Mouse (Mus musculus): Measurements from ENCODE around the gene Mast4. TPM values are rescaled to one million over a fixed set of nuclear protein-coding genes. Genes with fewer than 3 reads are reported as not detected.

The Mast4 gene
- total and polyA plus RNA-seq, 3 experiments: 2.7 to 7.0 TPM; not detected in 1

DNA sequence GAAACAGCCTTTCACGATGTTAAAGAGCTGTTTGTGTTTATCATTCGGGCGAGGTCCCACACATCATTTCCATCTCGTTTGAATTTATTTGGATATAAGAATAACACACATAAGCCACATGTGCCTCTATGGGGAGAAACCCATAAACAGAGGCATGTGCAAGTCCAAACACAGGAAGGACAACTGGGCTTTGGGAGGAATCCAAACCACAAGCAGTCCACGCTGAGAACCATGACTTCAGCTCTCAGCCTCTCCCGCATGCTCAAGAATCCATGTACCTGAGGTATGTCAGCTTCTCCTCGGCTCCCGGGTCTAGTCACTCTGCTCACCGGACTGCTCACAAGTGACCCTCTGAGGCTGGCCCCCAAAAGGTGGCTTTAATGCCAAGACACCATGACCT lies 30.5 kb downstream of the Mast4 start (continued):
- TF ChIP-seq MYC (IDR thresholded peaks at IDR 0.05; ENCODE audit: low read depth, low read length): no peak

DNA sequence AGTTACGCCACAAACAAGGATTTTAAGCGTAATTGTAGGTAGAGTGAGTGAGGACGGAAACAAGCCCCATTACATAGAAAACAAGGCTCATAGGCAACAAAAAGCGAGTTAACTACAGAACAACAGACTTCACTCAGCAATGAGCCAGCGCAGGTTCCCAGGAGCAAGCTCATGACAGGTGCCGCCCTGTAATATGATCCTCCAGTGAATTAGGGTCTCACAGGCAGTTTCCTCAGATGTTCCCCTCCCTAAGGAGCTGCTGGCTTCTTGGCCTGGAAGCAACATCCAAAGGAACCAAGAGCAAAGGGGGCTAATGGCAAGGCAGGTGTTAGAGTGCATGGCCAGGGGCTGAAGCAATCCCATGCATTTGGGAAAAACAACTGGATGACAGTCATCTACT lies 31.8 kb downstream of the Mast4 start:
- no peaks in the 10 kb centered on the region for H3K9me3 ChIP-seq (replicated peaks; ENCODE audit: insufficient read depth, low read length)
- no peak for DNase-seq (ENCODE audit: low read depth, low spot score)
- no peaks in the 10 kb centered on the region for H3K36me3 ChIP-seq (ENCODE audit: control insufficient read depth in 1 of 2, insufficient read depth in 2 of 2, low read length in 2 of 2)
- H3K27ac ChIP-seq (ENCODE audit: control insufficient read depth, low read depth, low read length): no peak overlapping the region
- H3K9ac ChIP-seq (ENCODE audit: control insufficient read depth, low read depth, low read length, poor library complexity, severe bottlenecking): no peak overlapping the region
- no peak overlapping the region for H3K4me3 ChIP-seq (ENCODE audit: control insufficient read depth in 1 of 2, insufficient read depth in 1 of 2, low read depth in 2 of 2, low read length in 2 of 2)
- no peaks in the 10 kb centered on the region for H3K79me2 ChIP-seq (ENCODE audit: control insufficient read depth, insufficient read depth, low read length, poor library complexity)
- TF ChIP-seq TCF12 (IDR thresholded peaks at IDR 0.05; ENCODE audit: low read depth, low read length) (no peak), MAFK (IDR thresholded peaks at IDR 0.05; ENCODE audit: borderline replicate concordance, low read depth, low read length) (no peak), ETS1 (IDR thresholded peaks at IDR 0.05; ENCODE audit: low read depth, low read length) (no peak), TAL1 (IDR thresholded peaks at IDR 0.05; ENCODE audit: low read length) (no peak), ELF1 (IDR thresholded peaks at IDR 0.05; ENCODE audit: low read depth, low read length) (no peak), POLR2AphosphoS5 (IDR thresholded peaks at IDR 0.05; ENCODE audit: borderline replicate concordance, low read depth, low read length) (no peak), ZC3H11A (IDR thresholded peaks at IDR 0.05; ENCODE audit: low read depth, low read length) (no peak), MYB (IDR thresholded peaks at IDR 0.05; ENCODE audit: low read depth, low read length) (no peak)
- H3K4me1 ChIP-seq (ENCODE audit: control insufficient read depth in 1 of 2, insufficient read depth in 2 of 2, low read length in 2 of 2): no peaks in the 10 kb centered on the region
- H3K27me3 ChIP-seq (ENCODE audit: control insufficient read depth in 1 of 2, insufficient read depth in 2 of 2, low read length in 2 of 2): no peaks in the 10 kb centered on the region

DNA sequence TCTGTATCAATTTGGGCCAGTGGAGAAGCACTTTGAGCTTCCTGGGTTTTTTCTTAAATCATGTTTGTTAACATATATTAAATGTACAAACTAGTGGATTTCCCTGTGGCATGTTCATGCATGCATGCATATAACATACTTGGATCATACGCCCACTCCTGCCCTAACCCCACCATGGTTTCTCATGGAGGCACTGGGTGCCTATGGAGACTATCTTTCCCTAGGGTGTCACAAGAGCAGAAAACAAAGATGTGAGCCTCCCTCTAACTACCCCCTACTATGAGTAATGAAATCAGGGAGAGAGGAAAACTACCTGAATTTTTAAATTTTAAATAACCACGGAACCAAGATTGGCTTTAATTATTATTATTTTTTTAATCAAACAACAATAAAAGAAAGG lies 32.2 kb downstream of the Mast4 start:
- Histone ChIP-seq H3K4me3 (ENCODE audit: control insufficient read depth in 1 of 2, insufficient read depth in 1 of 2, low read depth in 2 of 2, low read length in 2 of 2) (no peak overlapping the region), H3K79me2 (ENCODE audit: control insufficient read depth, insufficient read depth, low read length, poor library complexity) (no peaks in the 10 kb centered on the region), H3K27ac (ENCODE audit: control insufficient read depth, low read depth, low read length) (no peak overlapping the region), H3K9me3 (replicated peaks; ENCODE audit: insufficient read depth, low read length) (no peaks in the 10 kb centered on the region), H3K36me3 (ENCODE audit: control insufficient read depth in 1 of 2, insufficient read depth in 2 of 2, low read length in 2 of 2) (no peaks in the 10 kb centered on the region), H3K9ac (ENCODE audit: control insufficient read depth, low read depth, low read length, poor library complexity, severe bottlenecking) (no peak overlapping the region), H3K27me3 (ENCODE audit: control insufficient read depth in 1 of 2, insufficient read depth in 2 of 2, low read length in 2 of 2) (no peaks in the 10 kb centered on the region), H3K4me1 (ENCODE audit: control insufficient read depth in 1 of 2, insufficient read depth in 2 of 2, low read length in 2 of 2) (no peaks in the 10 kb centered on the region)
- TF ChIP-seq RCOR1 (IDR thresholded peaks at IDR 0.05; ENCODE audit: low read depth, low read length): no peak
- TF ChIP-seq MAFK (IDR thresholded peaks at IDR 0.05; ENCODE audit: borderline replicate concordance, low read depth, low read length): no peak
- TF ChIP-seq USF1 (IDR thresholded peaks at IDR 0.05; ENCODE audit: low read depth, low read length): no peak
- no peak for TF ChIP-seq GABPA (IDR thresholded peaks at IDR 0.05; ENCODE audit: low read depth, low read length)
- DNase-seq (ENCODE audit: low read depth, low spot score): no peak

DNA sequence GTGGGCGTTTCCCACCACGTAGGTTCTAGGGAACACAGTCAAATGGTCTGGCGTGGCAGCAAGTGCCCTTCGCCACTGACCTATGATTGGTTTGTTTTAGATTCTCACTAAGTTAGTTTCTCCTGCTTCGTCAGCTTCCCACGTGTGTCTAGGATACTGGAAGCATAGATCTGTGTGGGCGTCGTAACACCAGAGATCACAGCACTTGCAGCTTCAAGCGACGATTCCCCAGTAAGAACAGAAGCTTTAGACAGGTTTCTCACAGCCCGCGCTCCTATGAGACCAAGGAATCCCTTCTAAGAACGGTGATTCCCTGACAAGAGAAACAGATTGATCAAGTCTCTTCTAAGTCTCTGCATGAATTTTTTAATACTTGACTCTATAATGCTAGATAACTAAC lies 39.9 kb downstream of the Mast4 start:
- DNase-seq (ENCODE audit: low read depth, low spot score): no peak
- H3K36me3 ChIP-seq (ENCODE audit: control insufficient read depth in 1 of 2, insufficient read depth in 2 of 2, low read length in 2 of 2): no peaks in the 10 kb centered on the region
- no peak overlapping the region for H3K4me3 ChIP-seq (ENCODE audit: control insufficient read depth in 1 of 2, insufficient read depth in 1 of 2, low read depth in 2 of 2, low read length in 2 of 2)
- H3K9me3 ChIP-seq (replicated peaks; ENCODE audit: insufficient read depth, low read length): no peaks in the 10 kb centered on the region
- H3K27me3 ChIP-seq (ENCODE audit: control insufficient read depth in 1 of 2, insufficient read depth in 2 of 2, low read length in 2 of 2): no peaks in the 10 kb centered on the region; a peak in 1 of 4 replicates
- H3K27ac ChIP-seq (ENCODE audit: control insufficient read depth, low read depth, low read length): no peak overlapping the region
- no peak overlapping the region for H3K9ac ChIP-seq (ENCODE audit: control insufficient read depth, low read depth, low read length, poor library complexity, severe bottlenecking)
- H3K79me2 ChIP-seq (ENCODE audit: control insufficient read depth, insufficient read depth, low read length, poor library complexity): no peaks in the 10 kb centered on the region
- H3K4me1 ChIP-seq (ENCODE audit: control insufficient read depth in 1 of 2, insufficient read depth in 2 of 2, low read length in 2 of 2): no peaks in the 10 kb centered on the region
- TF ChIP-seq RCOR1 (IDR thresholded peaks at IDR 0.05; ENCODE audit: low read depth, low read length) (no peak), KAT2A (conservative IDR thresholded peaks at IDR 0.05; ENCODE audit: low read depth, low read length) (no peak), TBP (IDR thresholded peaks at IDR 0.05; ENCODE audit: low read depth, low read length) (no peak), MYC (IDR thresholded peaks at IDR 0.05; ENCODE audit: low read depth, low read length) (no peak), EP300 (IDR thresholded peaks at IDR 0.05; ENCODE audit: low read depth in 1 of 2, low read length in 2 of 2) (no peak), SIN3A (IDR thresholded peaks at IDR 0.05; ENCODE audit: low read length) (no peak), POLR2A (IDR thresholded peaks at IDR 0.05; ENCODE audit: control insufficient read depth in 1 of 2, insufficient read depth in 1 of 2, low read depth in 1 of 2, low read length in 2 of 2, poor library complexity in 1 of 2) (no peak), MAZ (IDR thresholded peaks at IDR 0.05; ENCODE audit: low read depth, low read length) (no peak), ZNF384 (IDR thresholded peaks at IDR 0.05; ENCODE audit: low read depth, low read length) (no peak), POLR2AphosphoS5 (IDR thresholded peaks at IDR 0.05; ENCODE audit: borderline replicate concordance, low read depth, low read length) (no peak), ZC3H11A (IDR thresholded peaks at IDR 0.05; ENCODE audit: low read depth, low read length) (no peak), NELFE (IDR thresholded peaks at IDR 0.05; ENCODE audit: low read depth, low read length) (no peak), UBTF (IDR thresholded peaks at IDR 0.05; ENCODE audit: borderline replicate concordance, insufficient read depth, low read depth, low read length) (no peak), HCFC1 (IDR thresholded peaks at IDR 0.05; ENCODE audit: low read depth, low read length) (no peak), RAD21 (IDR thresholded peaks at IDR 0.05; ENCODE audit: low read depth, low read length) (no peak), ETS1 (IDR thresholded peaks at IDR 0.05; ENCODE audit: low read depth, low read length) (no peak), USF1 (IDR thresholded peaks at IDR 0.05; ENCODE audit: low read depth, low read length) (no peak), MXI1 (IDR thresholded peaks at IDR 0.05; ENCODE audit: low read depth, low read length) (no peak)

Measured in MEL (cell line).